Mouse (Mus musculus) CH12.LX (cell line): Measurements from ENCODE around the gene Mrgprf. TPM values are rescaled to one million over a fixed set of nuclear protein-coding genes. Genes with fewer than 3 reads are reported as not detected.

Source experiments
- DNase-seq: peaks from one replicate; pipeline ENCODE4 v3.0.0-alpha.2; 2013; ENCODE audit errors: extremely low read depth
- H3K27ac ChIP-seq: 2 replicates; pipeline ENCODE4 v1.5.1; 2012; ENCODE audit warnings: low read depth, mild to moderate bottlenecking, control low read depth, moderate library complexity; ENCODE audit not compliant: insufficient read depth
- H3K27me3 ChIP-seq: replicated peaks from 2 replicates; pipeline ENCODE3; 2012; ENCODE audit warnings: inconsistent platforms
- H3K36me3 ChIP-seq, 2 experiments: replicated peaks in 1 of 2; 2 replicates each; pipeline versions ENCODE3 to v1.6.1; 2012; ENCODE audit warnings: inconsistent platforms in 1 of 2, low read length in 1 of 2, mild to moderate bottlenecking in 1 of 2, mixed read lengths in 1 of 2, moderate library complexity in 1 of 2; ENCODE audit not compliant: control insufficient read depth in 1 of 2, insufficient read depth in 1 of 2
- H3K4me1 ChIP-seq, 2 experiments: 2 replicates each; pipeline ENCODE4 v1.6.1; 2012; ENCODE audit warnings: inconsistent platforms in 1 of 2, moderate library complexity in 1 of 2; ENCODE audit not compliant: insufficient read depth in 2 of 2, control insufficient read depth in 1 of 2
- H3K4me2 ChIP-seq: 2 replicates; pipeline ENCODE4 v1.6.1; 2012; ENCODE audit warnings: low read depth, mild to moderate bottlenecking, control low read depth; ENCODE audit not compliant: poor library complexity, insufficient read depth, severe bottlenecking
- H3K4me3 ChIP-seq, 3 experiments: fragments of 150-350 bp in 1 of 3; sonication (generic) in 1 of 3; replicated peaks in 1 of 3; 2 replicates each; pipeline versions ENCODE3 to v1.5.1; 2011 to 2012; ENCODE audit warnings: low read depth in 2 of 3, low read length in 2 of 3, mild to moderate bottlenecking in 2 of 3, moderate library complexity in 2 of 3, control low read depth in 1 of 3, improper control_type of control experiment in 1 of 3, inconsistent platforms in 1 of 3, mixed read lengths in 1 of 3; ENCODE audit not compliant: poor library complexity in 1 of 3
- H3K79me2 ChIP-seq: replicated peaks from 2 replicates; pipeline ENCODE4 v1.6.1; 2012; ENCODE audit warnings: mild to moderate bottlenecking, moderate library complexity; ENCODE audit not compliant: control insufficient read depth, poor library complexity, insufficient read depth, severe bottlenecking; ENCODE audit errors: extremely low read depth
- H3K9ac ChIP-seq: 2 replicates; pipeline ENCODE4 v1.6.1; 2012; ENCODE audit warnings: low read depth, mild to moderate bottlenecking, control low read depth, moderate library complexity; ENCODE audit not compliant: insufficient read depth
- H3K9me3 ChIP-seq: replicated peaks from 2 replicates; pipeline ENCODE3; 2012; ENCODE audit warnings: low read length, inconsistent platforms, mixed read lengths
- CHD2 ChIP-seq: IDR thresholded peaks from 2 replicates; pipeline ENCODE4 v1.6.1; 2011; ENCODE audit warnings: low read length, improper control_type of control experiment
- E2F4 ChIP-seq: IDR thresholded peaks from 2 replicates; pipeline ENCODE4 v1.6.1; 2011; ENCODE audit warnings: low read depth, low read length, improper control_type of control experiment; ENCODE audit not compliant: insufficient replicate concordance
- ELF1 ChIP-seq: IDR thresholded peaks from 2 replicates; pipeline ENCODE4 v1.6.1; 2014; ENCODE audit warnings: low read depth, mild to moderate bottlenecking, inconsistent platforms, low read length, improper control_type of control experiment
- EP300 ChIP-seq: IDR thresholded peaks from 2 replicates; pipeline ENCODE4 v1.6.1; 2011; ENCODE audit warnings: low read length, improper control_type of control experiment
- HCFC1 ChIP-seq: IDR thresholded peaks from 2 replicates; pipeline ENCODE4 v1.6.1; 2012; ENCODE audit warnings: low read depth, mild to moderate bottlenecking, inconsistent platforms, low read length, improper control_type of control experiment
- KAT2A ChIP-seq: IDR thresholded peaks from 2 replicates; pipeline ENCODE4 v1.6.1; 2012; ENCODE audit warnings: low read length, improper control_type of control experiment, inconsistent platforms; ENCODE audit not compliant: insufficient replicate concordance
- MAFK ChIP-seq: IDR thresholded peaks from 2 replicates; pipeline ENCODE4 v1.6.1; 2011; ENCODE audit warnings: low read length, improper control_type of control experiment; ENCODE audit not compliant: insufficient replicate concordance
- MAX ChIP-seq: IDR thresholded peaks from 2 replicates; pipeline ENCODE4 v1.6.1; 2011; ENCODE audit warnings: low read length, improper control_type of control experiment
- MYC ChIP-seq: IDR thresholded peaks from 2 replicates; pipeline ENCODE4 v1.6.1; 2011; ENCODE audit warnings: low read depth, mild to moderate bottlenecking, improper control_type of control experiment, low read length
- NRF1 ChIP-seq: IDR thresholded peaks from 2 replicates; pipeline ENCODE4 v1.6.1; 2014; ENCODE audit warnings: low read depth, mild to moderate bottlenecking, inconsistent platforms, low read length, improper control_type of control experiment, moderate library complexity
- PAX5 ChIP-seq: IDR thresholded peaks from 2 replicates; pipeline ENCODE4 v1.6.1; 2012; ENCODE audit warnings: low read length, inconsistent platforms, mixed read lengths
- POLR2AphosphoS2 ChIP-seq: IDR thresholded peaks from 2 replicates; pipeline ENCODE4 v1.6.1; 2011; ENCODE audit warnings: low read depth, low read length, improper control_type of control experiment
- SMC3 ChIP-seq: IDR thresholded peaks from 2 replicates; pipeline ENCODE4 v1.6.1; 2011; ENCODE audit warnings: low read depth, low read length, improper control_type of control experiment
- UBTF ChIP-seq: IDR thresholded peaks from 2 replicates; pipeline ENCODE4 v1.6.1; 2012; ENCODE audit warnings: low read depth, mild to moderate bottlenecking, inconsistent platforms, low read length, improper control_type of control experiment, moderate library complexity
- USF2 ChIP-seq: conservative IDR thresholded peaks from 2 replicates; pipeline ENCODE4 v1.6.1; 2011; ENCODE audit warnings: low read depth, low read length, improper control_type of control experiment
- ZKSCAN1 ChIP-seq: IDR thresholded peaks from 2 replicates; pipeline ENCODE4 v1.6.1; 2012; ENCODE audit warnings: low read depth, inconsistent platforms, low read length, improper control_type of control experiment, borderline replicate concordance
- ZNF384 ChIP-seq: IDR thresholded peaks from 2 replicates; pipeline ENCODE4 v1.6.1; 2012; ENCODE audit warnings: low read depth, low read length, improper control_type of control experiment, inconsistent platforms
- dilution Hi-C: fragments of 300-500 bp; cut with MboI; formaldehyde crosslinking; loops from 2 replicates; pipeline ENCODE4 v1.14.3; 2020; ENCODE audit warnings: low sequenced_read_pairs; ENCODE audit not compliant: extremely low pct_unique_long_range_greater_than_20kb, extremely low pct_ligation_motif_present
- in situ Hi-C: fragments of 300-500 bp; cut with MboI; formaldehyde crosslinking; loops from 3 replicates; pipeline ENCODE4 v1.14.3; 2019; ENCODE audit warnings: low sequenced_read_pairs, low pct_ligation_motif_present, low pct_unique_long_range_greater_than_20kb, mixed read lengths
- polyA plus RNA-seq: library from polyadenylated mRNA; unstranded; fragments of >175 nt; gene quantifications from 2 replicates; pipeline ENCODE4 v1.2.1, GENCODE M21; 2012; ENCODE audit warnings: low read depth; ENCODE audit not compliant: insufficient read length
- total RNA-seq, 2 experiments: library from RNA; depleted of rRNA; stranded (reverse); fragments of 300-350 nt in 1 of 2; fragments of >200 nt in 1 of 2; gene quantifications; 2 replicates each; pipeline ENCODE4 v1.2.3; 2012 to 2014

The Mrgprf gene
- total and polyA plus RNA-seq, 3 experiments = not detected

GRCm38 (mm10) chr7:145275488-145275887, 25.1 kb upstream of the Mrgprf start:
- Histone ChIP-seq H3K9ac (no peak overlapping the region), H3K4me1 (no peaks in the 10 kb centered on the region; a peak in 1 of 4 replicates), H3K4me3 (no peak overlapping the region), H3K27me3 (no peaks in the 10 kb centered on the region), H3K36me3 (peaks cover 81 to 97% of the 10 kb centered on the region in 2 experiments), H3K9me3 (no peaks in the 10 kb centered on the region), H3K27ac (no peak overlapping the region), H3K79me2 (no peaks in the 10 kb centered on the region), H3K4me2 (no peak overlapping the region)
- dilution Hi-C loops = no loop called here
- no peak for DNase-seq
- in situ Hi-C loops = no loop called here
- TF ChIP-seq PAX5 = no peak
- TF ChIP-seq EP300 = no peak
- no peak for TF ChIP-seq MAX
- no peak for TF ChIP-seq E2F4
- no peak for TF ChIP-seq MYC
- TF ChIP-seq SMC3 = no peak
- no peak for TF ChIP-seq ELF1
- no peak for TF ChIP-seq UBTF

GRCm38 (mm10) chr7:145281396-145281795, 19.2 kb upstream of the Mrgprf start:
- TF ChIP-seq CHD2 (no peak), KAT2A (no peak), SMC3 (no peak), MYC (no peak), NRF1 (no peak), ZNF384 (no peak), USF2 (no peak), HCFC1 (no peak), POLR2AphosphoS2 (no peak), EP300 (no peak), ZKSCAN1 (no peak), MAFK (no peak)
- dilution Hi-C loops (no loop called here), in situ Hi-C loops (no loop called here)
- DNase-seq = no peak
- Histone ChIP-seq H3K27ac (no peak overlapping the region), H3K79me2 (no peaks in the 10 kb centered on the region), H3K4me3 (no peak overlapping the region), H3K4me1 (peaks cover 7 to 27% of the 10 kb centered on the region in 2 experiments), H3K27me3 (no peaks in the 10 kb centered on the region), H3K4me2 (no peak overlapping the region), H3K36me3 (peaks cover 34 to 45% of the 10 kb centered on the region in 2 experiments), H3K9ac (no peak overlapping the region), H3K9me3 (no peaks in the 10 kb centered on the region)
